Mouse (Mus musculus): ENCODE results near the gene Col4a4.

Gene Col4a4

GRCm38 (mm10) chr1:82577915-82578314, 8.7 kb downstream of the Col4a4 start:
- no peak for DNase-seq (ENCODE audit: low read depth, low spot score)

- DNase-seq (ENCODE audit: low read depth, low spot score): no peak
Measured at GRCm38 (mm10) chr1:82577339-82577738, 9.3 kb downstream of the Col4a4 start.

GRCm38 (mm10) chr1:82576182-82576581, 10.5 kb downstream of the Col4a4 start:
- no peak for DNase-seq (ENCODE audit: low read depth, low spot score)

- no peak for DNase-seq (ENCODE audit: low read depth, low spot score)
Measured at GRCm38 (mm10) chr1:82575681-82576080, 11.0 kb downstream of the Col4a4 start.

GRCm38 (mm10) chr1:82571758-82572157, 14.9 kb downstream of the Col4a4 start:
- DNase-seq (ENCODE audit: low read depth, low spot score): peak; percentile 43

- DNase-seq (ENCODE audit: low read depth, low spot score): no peak
Measured at GRCm38 (mm10) chr1:82569405-82569804, 17.2 kb downstream of the Col4a4 start.

GRCm38 (mm10) chr1:82560223-82560622, 26.4 kb downstream of the Col4a4 start:
- DNase-seq (ENCODE audit: low read depth, low spot score): no peak

GRCm38 (mm10) chr1:82554889-82555288, 31.8 kb downstream of the Col4a4 start:
- DNase-seq (ENCODE audit: low read depth, low spot score): no peak

- peak; percentile 64 for DNase-seq (ENCODE audit: low read depth, low spot score)
Measured at GRCm38 (mm10) chr1:82554443-82554850, 32.2 kb downstream of the Col4a4 start.

GRCm38 (mm10) chr1:82545199-82545960, 41.3 kb downstream of the Col4a4 start:
- DNase-seq (ENCODE audit: low read depth, low spot score): no peak

- DNase-seq (ENCODE audit: low read depth, low spot score): no peak
Measured at GRCm38 (mm10) chr1:82544419-82545185, 42.0 kb downstream of the Col4a4 start.

- no peak for DNase-seq (ENCODE audit: low read depth, low spot score)
Measured at GRCm38 (mm10) chr1:82543934-82544333, 42.7 kb downstream of the Col4a4 start.

GRCm38 (mm10) chr1:82540056-82540455, 46.6 kb downstream of the Col4a4 start:
- DNase-seq (ENCODE audit: low read depth, low spot score): no peak

GRCm38 (mm10) chr1:82537848-82538247, 48.8 kb downstream of the Col4a4 start:
- DNase-seq (ENCODE audit: low read depth, low spot score): peak; percentile 10

GRCm38 (mm10) chr1:82536515-82537174, 50.0 kb downstream of the Col4a4 start:
- peak; percentile 8 for DNase-seq (ENCODE audit: low read depth, low spot score)

GRCm38 (mm10) chr1:82527931-82528330, 58.7 kb downstream of the Col4a4 start:
- no peak for DNase-seq (ENCODE audit: low read depth, low spot score)

- no peak for DNase-seq (ENCODE audit: low read depth, low spot score)
Measured at GRCm38 (mm10) chr1:82491954-82492353, 94.7 kb downstream of the Col4a4 start.

GRCm38 (mm10) chr1:82486371-82486770, 100.3 kb downstream of the Col4a4 start:
- DNase-seq (ENCODE audit: low read depth, low spot score): no peak

- DNase-seq (ENCODE audit: low read depth, low spot score): no peak
Measured at GRCm38 (mm10) chr1:82482371-82482770, 104.3 kb downstream of the Col4a4 start.

GRCm38 (mm10) chr1:82479696-82480487, 106.8 kb downstream of the Col4a4 start:
- no peak for DNase-seq (ENCODE audit: low read depth, low spot score)

GRCm38 (mm10) chr1:82476746-82477145, 109.9 kb downstream of the Col4a4 start:
- DNase-seq (ENCODE audit: low read depth, low spot score): no peak
